Mouse (Mus musculus): ENCODE results near the gene Ppm1a.
A peak's percentile ranks its signal among the peaks of the same experiment; 100 is the strongest.

Ppm1a gene

DNA sequence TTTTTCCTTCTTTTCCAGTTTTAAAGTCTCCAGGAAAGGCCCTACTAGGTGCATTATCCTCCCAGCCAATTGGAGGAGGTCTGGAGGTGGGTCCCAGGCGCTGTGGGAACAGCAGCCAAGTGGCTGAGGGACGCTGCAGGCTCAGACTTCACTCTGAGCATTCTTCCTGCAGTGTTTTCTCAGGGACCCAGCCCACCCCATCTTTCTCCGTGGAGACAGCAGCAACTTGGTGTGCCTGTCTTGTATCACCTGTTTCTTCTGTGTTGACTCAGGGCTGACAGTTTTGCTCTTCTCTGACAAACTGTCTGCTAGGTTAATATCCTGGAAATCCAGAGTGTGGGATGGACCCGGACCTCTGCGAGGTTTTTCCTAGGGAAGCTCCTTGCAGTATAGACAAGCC, 68.4 kb downstream of the Ppm1a start:
- no peak for DNase-seq (ENCODE audit: low spot score)

DNA sequence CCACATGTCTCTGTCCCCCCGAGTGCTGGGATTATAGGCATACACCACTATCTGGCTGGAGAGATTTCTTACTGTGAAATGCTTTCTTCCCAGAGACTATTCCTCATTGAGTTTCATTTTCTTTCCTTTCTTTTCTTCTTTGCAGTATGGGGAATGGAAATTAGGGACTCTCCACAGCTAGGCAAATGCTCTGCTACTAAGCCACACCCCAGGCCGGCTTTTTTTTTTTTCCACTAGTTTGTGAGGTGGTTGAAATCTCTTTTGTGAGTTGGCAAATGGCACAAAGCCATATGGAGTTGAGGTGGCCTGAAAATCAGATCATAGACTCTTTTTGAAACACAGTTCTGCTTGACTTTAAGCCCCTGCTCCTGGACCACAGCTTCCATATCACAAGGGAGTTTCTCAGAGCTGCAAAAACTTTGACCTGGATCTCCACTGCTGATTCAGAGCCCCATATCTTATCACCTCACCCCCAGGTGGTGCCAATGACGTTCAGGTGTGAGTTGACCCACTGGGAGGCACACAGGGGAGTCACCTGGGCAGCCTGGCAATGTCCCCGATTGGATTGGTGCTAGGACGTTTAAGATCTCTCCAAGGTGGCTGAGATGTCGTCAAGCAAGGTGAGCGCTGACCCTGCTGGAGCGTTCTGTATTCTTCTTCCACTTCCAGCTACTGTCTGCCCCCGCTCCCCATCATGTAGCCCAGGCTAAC, 71.7 kb downstream of the Ppm1a start:
- no peak for DNase-seq (ENCODE audit: low spot score)

DNA sequence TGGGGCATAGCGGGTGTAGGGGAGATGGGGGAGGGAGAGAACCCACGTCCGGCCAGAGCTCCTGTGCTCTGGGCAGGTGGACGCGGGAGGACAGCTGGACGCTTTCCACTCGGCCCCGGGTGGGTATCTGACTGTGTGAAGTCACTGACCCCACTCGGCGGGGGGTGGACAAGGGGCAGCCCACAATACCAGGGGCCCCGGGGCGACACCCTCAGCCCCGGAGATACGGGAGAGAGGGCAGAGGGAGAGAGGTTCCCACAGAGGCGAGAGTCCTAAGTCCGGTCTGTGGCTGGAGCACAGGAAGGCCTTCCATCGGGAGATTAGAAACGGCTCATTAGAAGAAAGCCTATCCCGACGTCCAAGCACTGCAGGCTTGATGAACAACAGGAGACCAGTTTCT, 72.5 kb downstream of the Ppm1a start:
- DNase-seq (ENCODE audit: low spot score), result no peak

GRCm38 (mm10) chr12:72830317-72830716, 73.1 kb downstream of the Ppm1a start:
- DNase-seq (ENCODE audit: low spot score), result peak; percentile 46

GRCm38 (mm10) chr12:72831711-72832432, 74.6 kb downstream of the Ppm1a start:
- DNase-seq (ENCODE audit: low spot score), result peak; percentile 48

GRCm38 (mm10) chr12:72834773-72835517, 77.7 kb downstream of the Ppm1a start:
- DNase-seq (ENCODE audit: low spot score), result no peak

DNA sequence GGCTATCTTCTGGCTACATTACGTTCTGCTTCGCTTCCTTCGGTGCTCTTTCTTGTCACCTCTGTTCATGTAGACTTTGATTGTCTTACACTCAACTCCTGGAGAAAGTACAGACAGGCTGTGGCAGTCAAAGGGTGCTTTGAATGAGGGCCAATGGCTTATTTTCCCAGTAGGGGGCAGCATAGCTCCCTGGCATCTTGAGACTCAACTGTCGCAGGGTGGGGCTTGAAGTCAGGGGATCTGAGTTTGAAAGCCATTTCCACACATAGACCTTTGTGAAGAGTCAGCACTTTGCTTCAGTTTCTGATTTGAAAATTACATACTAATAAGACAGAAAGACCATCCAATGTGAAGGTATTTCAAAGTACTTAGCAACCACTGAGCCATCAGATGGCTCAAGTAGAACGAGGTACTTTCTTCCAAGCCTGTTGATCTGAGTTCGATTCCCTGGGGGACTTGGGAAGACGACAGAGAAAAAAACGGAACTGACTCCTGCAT, 78.3 kb downstream of the Ppm1a start:
- DNase-seq (ENCODE audit: low spot score), result no peak

DNA sequence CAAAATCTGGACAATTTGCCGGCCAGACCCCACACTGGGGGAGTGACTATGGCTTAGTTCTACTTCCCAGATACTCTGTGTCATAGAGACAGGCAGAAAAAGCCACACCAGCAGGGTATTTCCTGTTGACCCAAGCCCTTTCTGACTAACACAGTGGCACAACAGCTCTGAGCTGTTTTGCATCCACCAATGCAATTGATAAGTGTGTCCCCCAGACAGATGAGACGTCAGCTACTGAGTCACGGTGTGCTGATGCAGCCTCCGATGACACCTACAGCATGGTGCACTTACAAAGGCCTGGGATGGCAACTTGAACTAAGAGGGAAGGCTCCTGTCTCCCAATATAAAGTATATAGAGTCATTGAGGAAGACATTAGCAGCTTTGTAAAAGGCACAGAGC, 80.0 kb downstream of the Ppm1a start:
- DNase-seq (ENCODE audit: low spot score), result no peak

DNA sequence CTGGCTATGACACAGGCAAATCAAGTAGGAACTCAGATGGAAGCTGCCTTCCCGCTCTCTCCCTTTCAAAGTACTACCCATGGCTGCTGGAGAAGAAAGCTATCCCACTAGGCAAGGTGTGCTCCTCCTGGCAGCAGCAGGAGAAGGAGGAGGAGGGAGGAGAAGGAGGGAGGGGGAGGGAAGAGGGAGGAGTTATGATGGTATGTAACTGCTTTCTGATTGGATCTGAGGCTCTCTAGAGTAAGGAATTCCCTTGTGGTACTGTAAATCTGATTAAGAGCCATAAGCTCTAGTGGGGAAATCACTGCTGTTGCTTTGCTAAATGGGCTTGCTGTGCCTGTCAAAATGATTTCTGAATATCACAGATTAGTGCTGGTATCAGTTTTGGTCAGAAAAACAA, 84.2 kb downstream of the Ppm1a start:
- DNase-seq (ENCODE audit: low spot score), result no peak

DNA sequence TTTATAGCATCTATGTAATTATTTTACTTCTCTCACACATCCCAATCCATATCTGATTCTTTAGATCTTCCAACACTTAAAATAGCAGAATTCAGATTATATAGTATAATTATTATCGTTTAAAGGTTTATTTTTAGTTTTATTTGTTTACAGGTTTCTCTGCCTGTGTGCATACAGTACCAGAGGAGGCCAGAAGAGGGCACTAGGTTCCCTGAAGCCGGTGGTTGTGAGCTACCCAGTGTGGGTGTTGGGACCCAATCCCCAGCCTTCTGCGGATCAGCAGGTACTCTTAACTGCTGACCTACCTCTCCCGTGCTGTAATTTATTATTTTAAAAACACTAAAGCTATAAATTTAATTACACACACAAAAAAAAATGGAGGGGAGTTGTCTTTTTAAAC, 85.9 kb downstream of the Ppm1a start:
- DNase-seq (ENCODE audit: low spot score), result no peak

GRCm38 (mm10) chr12:72843555-72843954, 86.3 kb downstream of the Ppm1a start:
- DNase-seq (ENCODE audit: low spot score), result peak; percentile 52

DNA sequence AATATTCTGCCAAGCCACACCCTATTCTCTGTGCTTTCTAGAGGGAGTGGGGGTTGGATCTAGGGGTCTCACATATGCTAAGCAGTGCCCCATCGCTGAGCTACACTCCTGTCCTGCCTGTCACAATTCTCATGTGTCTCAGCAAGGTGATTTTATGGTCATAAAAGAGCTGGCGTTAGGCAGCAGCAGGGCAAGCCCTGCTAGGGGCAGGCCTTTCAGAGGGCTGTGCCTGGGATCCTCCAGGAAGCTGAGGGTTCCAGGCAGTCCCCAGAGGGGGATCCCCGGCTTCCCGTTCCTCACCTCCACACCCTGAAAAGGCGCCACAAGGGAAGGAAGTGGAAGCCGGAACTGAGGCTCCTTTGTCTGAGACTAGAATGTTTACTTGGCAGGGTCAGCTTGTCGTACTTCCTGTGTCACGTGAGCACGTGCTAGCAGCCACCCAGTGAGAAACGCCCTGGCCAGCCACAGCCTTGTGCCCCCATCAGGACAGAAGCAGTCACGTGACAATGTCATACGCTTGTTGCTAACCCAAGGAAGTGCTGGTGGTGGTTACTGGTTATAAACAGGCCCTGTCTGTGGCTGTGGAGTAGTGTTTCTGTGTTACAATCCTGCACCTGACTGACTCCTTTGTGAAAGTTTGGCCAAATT, 86.8 kb downstream of the Ppm1a start:
- peak; percentile 91 for DNase-seq (ENCODE audit: low spot score)

- no peak for DNase-seq (ENCODE audit: low spot score)
These were observed 88.7 kb downstream of the Ppm1a start for GRCm38 (mm10) chr12:72845946-72846345.

- DNase-seq (ENCODE audit: low spot score), result peak; percentile 69
These were observed 90.5 kb downstream of the Ppm1a start for GRCm38 (mm10) chr12:72847725-72848124.
